In the genomic region with DNA sequence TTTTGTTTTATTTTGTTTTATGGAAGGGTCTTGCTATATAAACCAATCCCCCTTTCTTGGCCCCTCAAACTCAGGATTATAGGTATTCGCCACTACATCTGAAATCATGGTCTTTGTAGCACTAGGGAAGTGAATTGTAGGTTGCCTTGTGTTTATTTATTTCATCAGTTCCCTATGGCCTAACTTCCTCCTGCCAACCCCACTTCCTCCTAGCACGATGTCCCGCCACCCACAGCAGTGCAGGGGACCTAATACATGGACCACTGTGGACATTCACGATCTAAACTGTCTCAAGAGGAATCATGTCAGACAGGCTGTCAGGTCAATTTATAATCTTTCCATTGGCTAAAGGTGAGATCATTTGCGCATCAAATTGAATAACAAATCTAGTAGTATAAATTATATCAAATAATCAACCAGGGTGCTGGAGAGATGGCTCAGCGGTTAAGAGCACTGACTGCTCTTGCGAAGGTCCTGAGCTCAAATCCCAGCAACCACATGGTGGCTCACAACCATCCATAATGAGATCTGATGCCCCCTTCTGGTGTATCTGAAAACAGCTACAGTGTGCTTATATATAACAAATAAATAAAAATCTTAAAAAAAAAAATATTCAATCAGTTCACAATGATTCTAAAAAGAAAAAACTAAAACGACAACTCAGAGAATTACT, we compare ENCODE assay signal across 17 mouse cellular contexts. TPM values are rescaled to one million over a fixed set of nuclear protein-coding genes. Genes with fewer than 3 reads are reported as not detected.
DNase-seq lines count a peak whose midpoint lies in the region; ATAC-seq and TF ChIP-seq lines count a peak whose summit lies in the region.
"Had no signal": no experiment of that assay in that cellular context is flagged by ENCODE, and none has a peak within 500 bp of the region (broad histone marks: within the 10 kb centered on the region; RNA-seq: fewer than 3 reads in every experiment).

No protein-coding gene starts in this region.

- no peaks in the 10 kb centered on the region for H3K36me3 ChIP-seq in kidney, embryonic 16.5 days (ENCODE audit: insufficient read depth, low read length)
- H3K36me3 ChIP-seq in E14TG2a.4 (ENCODE audit: insufficient read depth, low read length), result peaks cover 50% of the 10 kb centered on the region
- H3K36me3 ChIP-seq in neural tube, embryonic 15.5 days, result no peaks in the 10 kb centered on the region
- H3K36me3 ChIP-seq: limb, embryonic 15.5 days had no signal

- no peak overlapping the region for H3K4me3 ChIP-seq in kidney, embryonic 16.5 days (ENCODE audit: low read length)
- no peak overlapping the region for H3K4me3 ChIP-seq in E14TG2a.4 (replicated peaks; ENCODE audit: low read length)
- no peak overlapping the region for H3K4me3 ChIP-seq in neural tube, embryonic 15.5 days (replicated peaks)
- H3K4me3 ChIP-seq: embryonic facial prominence, embryonic 10.5 days; erythroblast, embryonic 14.5 days; heart, embryonic 15.5 days; limb, embryonic 15.5 days had no signal

- peak; percentile 33 for TF ChIP-seq CTCF in E14TG2a.4 (conservative IDR thresholded peaks at IDR 0.05; ENCODE audit: low read length)

- H3K27me3 ChIP-seq in kidney, embryonic 16.5 days (ENCODE audit: insufficient read depth, low read length), result no peaks in the 10 kb centered on the region
- no peaks in the 10 kb centered on the region for H3K27me3 ChIP-seq in E14TG2a.4 (ENCODE audit: insufficient read depth, low read length)
- H3K27me3 ChIP-seq in neural tube, embryonic 15.5 days (replicated peaks), result no peaks in the 10 kb centered on the region
- H3K27me3 ChIP-seq: heart, embryonic 15.5 days; limb, embryonic 15.5 days had no signal

- no peak for ATAC-seq in kidney, embryonic 16.5 days (ENCODE audit: low FRiP score, low TSS enrichment)
- ATAC-seq in neural tube, embryonic 15.5 days (ENCODE audit: low FRiP score), result no peak
- ATAC-seq: CD4-positive, CD25-positive, alpha-beta regulatory T cell, adult 4 months had no signal

- H3K4me1 ChIP-seq in kidney, embryonic 16.5 days (ENCODE audit: insufficient read depth, low read length), result peaks cover 7% of the 10 kb centered on the region
- H3K4me1 ChIP-seq in E14TG2a.4 (replicated peaks; ENCODE audit: low read depth, low read length), result peaks cover 22% of the 10 kb centered on the region
- H3K4me1 ChIP-seq in neural tube, embryonic 15.5 days, result no peaks in the 10 kb centered on the region
- H3K4me1 ChIP-seq: heart, embryonic 15.5 days had no signal

- WGBS in kidney, embryonic 16.5 days, result 86% methylated on average over 8 of the region's 8 CpGs
- WGBS in neural tube, embryonic 15.5 days, result 90% methylated on average over 8 of the region's 8 CpGs

- no peak overlapping the region for H3K4me2 ChIP-seq in kidney, embryonic 16.5 days (replicated peaks; ENCODE audit: low read depth, low read length)
- no peak overlapping the region for H3K4me2 ChIP-seq in neural tube, embryonic 15.5 days
- H3K4me2 ChIP-seq: heart, embryonic 15.5 days; hindbrain, embryonic 14.5 days; limb, embryonic 15.5 days; midbrain, embryonic 11.5 days had no signal

- H3K9me3 ChIP-seq in kidney, embryonic 16.5 days (ENCODE audit: low read length), result no peaks in the 10 kb centered on the region
- no peaks in the 10 kb centered on the region for H3K9me3 ChIP-seq in E14TG2a.4 (ENCODE audit: low read length)
- H3K9me3 ChIP-seq in neural tube, embryonic 15.5 days (replicated peaks), result no peaks in the 10 kb centered on the region
- H3K9me3 ChIP-seq: embryonic facial prominence, embryonic 10.5 days; heart, embryonic 15.5 days; limb, embryonic 15.5 days had no signal

- H3K9ac ChIP-seq in kidney, embryonic 16.5 days (replicated peaks; ENCODE audit: low read length), result no peak overlapping the region
- H3K9ac ChIP-seq in neural tube, embryonic 15.5 days (replicated peaks), result no peak overlapping the region
- H3K9ac ChIP-seq: heart, embryonic 15.5 days; hindbrain, embryonic 14.5 days; limb, embryonic 15.5 days had no signal

- peak overlapping the region; percentile 44; the same call in 1 of the 2 replicates for H3K27ac ChIP-seq in kidney, embryonic 16.5 days (ENCODE audit: low read length)
- H3K27ac ChIP-seq in neural tube, embryonic 15.5 days (replicated peaks), result no peak overlapping the region
- H3K27ac ChIP-seq: embryonic facial prominence, embryonic 10.5 days; heart, embryonic 15.5 days; hindbrain, embryonic 14.5 days; limb, embryonic 15.5 days had no signal

- no peak for DNase-seq in kidney, postnatal 10 days
- peak; percentile 58 for DNase-seq in 416B (ENCODE audit: low read depth)
- DNase-seq in induced T-regulatory cell, adult 2 months (ENCODE audit: low read depth), result peak; percentile 8
- DNase-seq in right cerebral cortex, postnatal 14 days, result no peak
- DNase-seq: cerebellum, adult 11 months; cerebellum, postnatal 25 days; gastrocnemius, postnatal 25 days had no signal

RNA-seq across cellular contexts. Expression of gene Akap7, which starts 23.1 kb away (rescaled TPM):
- polyA plus RNA-seq in kidney, embryonic 16.5 days (2015; fragmentation: Nextera tagmentation; extraction: Ambion mirVana), result 12.6 and 18.9 TPM in 2 replicates
- 49.4 and 53.0 TPM in 2 replicates for polyA plus RNA-seq in neural tube, embryonic 15.5 days (2015; fragmentation: Nextera tagmentation; extraction: Ambion mirVana)

Comparison
In these comparisons a context has a peak if more than half of its experiments do, and no peak if none do; other contexts are left out.
1. DNase-seq: peak in 416B (single experiment) and induced T-regulatory cell, adult 2 months (single experiment); none in kidney, postnatal 10 days (single experiment) and right cerebral cortex, postnatal 14 days (single experiment).